In genomic region chr4:121051863-121052262, GRCm38 (mm10) we compare ENCODE assay signal across 11 mouse cellular contexts. TPM values are rescaled to one million over a fixed set of nuclear protein-coding genes. Genes with fewer than 3 reads are reported as not detected.
A peak's percentile ranks its signal among the peaks of the same experiment; 100 is the strongest.
DNase-seq lines count a peak whose midpoint lies in the region; ATAC-seq and TF ChIP-seq lines count a peak whose summit lies in the region.
"Had no signal": no experiment of that assay in that cellular context is flagged by ENCODE, and none has a peak within 500 bp of the region (broad histone marks: within the 10 kb centered on the region; RNA-seq: fewer than 3 reads in every experiment).

No protein-coding gene starts in this region.

- no peaks in the 10 kb centered on the region for H3K9me3 ChIP-seq in heart, embryonic 11.5 days (replicated peaks; ENCODE audit: control insufficient read depth, low read length)
- no peaks in the 10 kb centered on the region for H3K9me3 ChIP-seq in lung, postnatal 0 days (ENCODE audit: low read length)
- H3K9me3 ChIP-seq in hindbrain, embryonic 12.5 days (replicated peaks), result no peaks in the 10 kb centered on the region
- H3K9me3 ChIP-seq: lung, embryonic 15.5 days had no signal

- peak overlapping the region; percentile 56 for H3K4me2 ChIP-seq in heart, embryonic 11.5 days
- no peak overlapping the region for H3K4me2 ChIP-seq in lung, postnatal 0 days (replicated peaks; ENCODE audit: low read depth, low read length)
- no peak overlapping the region for H3K4me2 ChIP-seq in hindbrain, embryonic 12.5 days (replicated peaks)

- ATAC-seq in heart, embryonic 11.5 days (replicated peaks; ENCODE audit: insufficient number of reproducible peaks, low FRiP score, low TSS enrichment), result no peak
- no peak for ATAC-seq in lung, postnatal 0 days
- ATAC-seq in hindbrain, embryonic 12.5 days (ENCODE audit: low FRiP score), result 0 out of 2 replicates have a peak, but pooled peaks have one; percentile 26

- WGBS in heart, embryonic 11.5 days (ENCODE audit: insufficient replicate concordance), result 25% methylated on average over 4 of the region's 4 CpGs
- WGBS in lung, postnatal 0 days, result 30% methylated on average over 4 of the region's 4 CpGs
- WGBS in hindbrain, embryonic 12.5 days, result 17% methylated on average over 4 of the region's 4 CpGs

- peaks cover 23% of the 10 kb centered on the region for H3K27me3 ChIP-seq in heart, embryonic 11.5 days (ENCODE audit: control insufficient read depth, insufficient read depth, low read length)
- H3K27me3 ChIP-seq in lung, postnatal 0 days (replicated peaks; ENCODE audit: insufficient read depth, low read length), result no peaks in the 10 kb centered on the region
- H3K27me3 ChIP-seq in hindbrain, embryonic 12.5 days, result peaks cover 24% of the 10 kb centered on the region

- no peak overlapping the region for H3K27ac ChIP-seq in heart, embryonic 11.5 days (ENCODE audit: low read depth, low read length)
- no peak overlapping the region for H3K27ac ChIP-seq in lung, postnatal 0 days (ENCODE audit: low read length)
- no peak overlapping the region for H3K27ac ChIP-seq in hindbrain, embryonic 12.5 days
- H3K27ac ChIP-seq: lung, embryonic 15.5 days had no signal

- DNase-seq in heart, postnatal 14 days, result no peak
- no peak for DNase-seq in lung, postnatal 0 days (ENCODE audit: low spot score)
- DNase-seq in lung, postnatal 36 days, result no peak
- DNase-seq in retina, postnatal 1 day, result peak; percentile 24
- DNase-seq in urinary bladder, adult 2 months (ENCODE audit: low spot score), result no peak
- DNase-seq: kidney, adult 9 months had no signal

- intact Hi-C loops in heart, postnatal 14 days (cut with DNase I), result no loop called here

- no peaks in the 10 kb centered on the region for H3K36me3 ChIP-seq in heart, embryonic 11.5 days (ENCODE audit: control insufficient read depth, insufficient read depth, low read length)
- H3K36me3 ChIP-seq in lung, postnatal 0 days (ENCODE audit: insufficient read depth, low read length), result no peaks in the 10 kb centered on the region
- peaks cover 11% of the 10 kb centered on the region; the same call in 1 of the 2 replicates for H3K36me3 ChIP-seq in hindbrain, embryonic 12.5 days
- H3K36me3 ChIP-seq: lung, embryonic 15.5 days had no signal

- TF ChIP-seq CTCF in lung, postnatal 0 days (IDR thresholded peaks at IDR 0.05), result peak; percentile 16; the same call in 1 of the 2 replicates

- TF ChIP-seq EP300 in lung, postnatal 0 days (IDR thresholded peaks at IDR 0.05), result no peak

- H3K4me1 ChIP-seq in heart, embryonic 11.5 days (ENCODE audit: control insufficient read depth, insufficient read depth, low read length), result peaks cover 10% of the 10 kb centered on the region
- no peaks in the 10 kb centered on the region for H3K4me1 ChIP-seq in lung, postnatal 0 days (ENCODE audit: insufficient read depth, low read depth, low read length)
- H3K4me1 ChIP-seq in hindbrain, embryonic 12.5 days, result peaks cover 15% of the 10 kb centered on the region

- H3K4me3 ChIP-seq in heart, embryonic 11.5 days (ENCODE audit: low read depth, low read length), result no peak overlapping the region
- H3K4me3 ChIP-seq in lung, postnatal 0 days (ENCODE audit: low read depth, low read length), result no peak overlapping the region
- no peak overlapping the region for H3K4me3 ChIP-seq in hindbrain, embryonic 12.5 days

- peak overlapping the region; percentile 54; the same call in 1 of the 2 replicates for H3K9ac ChIP-seq in heart, embryonic 11.5 days (ENCODE audit: low read depth, low read length)
- no peak overlapping the region for H3K9ac ChIP-seq in lung, postnatal 0 days (replicated peaks; ENCODE audit: low read depth)
- no peak overlapping the region for H3K9ac ChIP-seq in hindbrain, embryonic 12.5 days
- H3K9ac ChIP-seq: lung, embryonic 15.5 days had no signal

RNA-seq across cellular contexts. Expression of gene Col9a2, which starts 12.7 kb away (rescaled TPM):
- polyA plus RNA-seq in heart, embryonic 11.5 days (2014; fragmentation: Nextera tagmentation; extraction: Ambion mirVana), result 3.8 and 4.6 TPM in 2 replicates
- under 1 TPM; 0.39 to 0.81 TPM for total RNA-seq in heart, postnatal 14 days (2021)
- 1.6 and 1.8 TPM in 2 replicates for polyA plus RNA-seq in lung, postnatal 0 days (2015; fragmentation: Nextera tagmentation; extraction: Ambion mirVana)
- 55.6 and 63.0 TPM in 2 replicates for polyA plus RNA-seq in hindbrain, embryonic 12.5 days (2016; fragmentation: Nextera tagmentation; extraction: Ambion mirVana)
- 0.17 and 0.21 TPM in 2 replicates for polyA plus RNA-seq in urinary bladder, adult 2 months (2012; rRNA removed)

RNA-seq across cellular contexts. Expression of gene Smap2, which starts 34.8 kb away (rescaled TPM):
- polyA plus RNA-seq in heart, embryonic 11.5 days (2014; fragmentation: Nextera tagmentation; extraction: Ambion mirVana), result 12.8 and 14.5 TPM in 2 replicates
- 10 to 100 TPM; 33.0 to 33.1 TPM for total RNA-seq in heart, postnatal 14 days (2021)
- polyA plus RNA-seq in lung, postnatal 0 days (2015; fragmentation: Nextera tagmentation; extraction: Ambion mirVana), result 10.8 and 12.4 TPM in 2 replicates
- 36.2 and 41.7 TPM in 2 replicates for polyA plus RNA-seq in hindbrain, embryonic 12.5 days (2016; fragmentation: Nextera tagmentation; extraction: Ambion mirVana)
- 13.5 and 17.5 TPM in 2 replicates for polyA plus RNA-seq in urinary bladder, adult 2 months (2012; rRNA removed)

RNA-seq across cellular contexts. Expression of gene Zmpste24, which starts 46.2 kb away (rescaled TPM):
- polyA plus RNA-seq in heart, embryonic 11.5 days (2014; fragmentation: Nextera tagmentation; extraction: Ambion mirVana), result 20.5 and 25.5 TPM in 2 replicates
- total RNA-seq in heart, postnatal 14 days (2021), result 10 to 100 TPM; 19.9 to 22.1 TPM
- 24.8 and 28.6 TPM in 2 replicates for polyA plus RNA-seq in lung, postnatal 0 days (2015; fragmentation: Nextera tagmentation; extraction: Ambion mirVana)
- 32.5 and 35.1 TPM in 2 replicates for polyA plus RNA-seq in hindbrain, embryonic 12.5 days (2016; fragmentation: Nextera tagmentation; extraction: Ambion mirVana)
- 26.4 and 31.9 TPM in 2 replicates for polyA plus RNA-seq in urinary bladder, adult 2 months (2012; rRNA removed)

RNA-seq across cellular contexts. Expression of gene Tmco2, which starts 57.2 kb away (rescaled TPM):
- polyA plus RNA-seq in heart, embryonic 11.5 days (2014; fragmentation: Nextera tagmentation; extraction: Ambion mirVana), result not detected in 2 replicates
- not detected for total RNA-seq in heart, postnatal 14 days (2021)
- not detected in 2 replicates for polyA plus RNA-seq in lung, postnatal 0 days (2015; fragmentation: Nextera tagmentation; extraction: Ambion mirVana)
- polyA plus RNA-seq in hindbrain, embryonic 12.5 days (2016; fragmentation: Nextera tagmentation; extraction: Ambion mirVana), result not detected in 2 replicates
- polyA plus RNA-seq in urinary bladder, adult 2 months (2012; rRNA removed), result not detected in 2 replicates
- polyA plus RNA-seq: heart, embryonic 16.5 days; lung, embryonic 15.5 days; stomach, embryonic 16.5 days had no signal

Comparison
In these comparisons a context has a peak if more than half of its experiments do, and no peak if none do; other contexts are left out.
1. RNA of gene Col9a2, which starts 12.7 kb away (polyA plus RNA-seq): 55.6 to 63.0 TPM in hindbrain, embryonic 12.5 days; 3.8 to 4.6 TPM in heart, embryonic 11.5 days, 1.6 to 1.8 TPM in lung, postnatal 0 days and 0.17 to 0.21 TPM in urinary bladder, adult 2 months; every median in the first group is over 10 times any median in the second.